ENCODE assay signal across 15 mouse cellular contexts in genomic region chr2:80205074-80205727, GRCm38 (mm10).
"Had no signal": no experiment of that assay in that cellular context is flagged by ENCODE, and none has a peak within 500 bp of the region (broad histone marks: within the 10 kb centered on the region; RNA-seq: fewer than 3 reads in every experiment).

No protein-coding gene starts in this region.

- H3K4me2 ChIP-seq: limb, embryonic 15.5 days; liver, embryonic 12.5 days; midbrain, embryonic 11.5 days; midbrain, embryonic 13.5 days; midbrain, embryonic 15.5 days; neural tube, embryonic 12.5 days; stomach, embryonic 15.5 days had no signal

- DNase-seq: right cerebral cortex, postnatal 14 days; thymus, adult 2 months; thymus, postnatal 25 days; thymus, postnatal 4 days had no signal

- H3K27me3 ChIP-seq: limb, embryonic 15.5 days; liver, embryonic 12.5 days; megakaryocyte, embryonic 14.5 days; midbrain, embryonic 13.5 days; midbrain, embryonic 15.5 days; neural tube, embryonic 12.5 days; stomach, embryonic 15.5 days had no signal

- H3K9me3 ChIP-seq: limb, embryonic 15.5 days; liver, embryonic 12.5 days; midbrain, embryonic 13.5 days; midbrain, embryonic 15.5 days; neural tube, embryonic 12.5 days; stomach, embryonic 15.5 days had no signal

- H3K9ac ChIP-seq: limb, embryonic 15.5 days; liver, embryonic 12.5 days; liver, embryonic 14.5 days; midbrain, embryonic 13.5 days; midbrain, embryonic 15.5 days; neural tube, embryonic 12.5 days; stomach, embryonic 15.5 days had no signal

- H3K27ac ChIP-seq: limb, embryonic 15.5 days; liver, embryonic 12.5 days; liver, embryonic 14.5 days; macrophage; midbrain, embryonic 13.5 days; midbrain, embryonic 15.5 days; neural tube, embryonic 12.5 days; stomach, embryonic 15.5 days; stomach, postnatal 0 days had no signal

- H3K4me3 ChIP-seq: limb, embryonic 15.5 days; liver, embryonic 12.5 days; megakaryocyte, embryonic 14.5 days; midbrain, embryonic 13.5 days; midbrain, embryonic 15.5 days; neural tube, embryonic 12.5 days; stomach, embryonic 15.5 days had no signal

- H3K36me3 ChIP-seq: limb, embryonic 15.5 days; liver, embryonic 12.5 days; midbrain, embryonic 13.5 days; midbrain, embryonic 15.5 days; neural tube, embryonic 12.5 days; stomach, embryonic 15.5 days had no signal

- ATAC-seq: liver, embryonic 12.5 days; midbrain, embryonic 13.5 days; midbrain, embryonic 15.5 days had no signal

- H3K4me1 ChIP-seq: limb, embryonic 15.5 days; liver, embryonic 12.5 days; megakaryocyte, embryonic 14.5 days; midbrain, embryonic 13.5 days; midbrain, embryonic 15.5 days; neural tube, embryonic 12.5 days; stomach, embryonic 15.5 days had no signal
